Mouse (Mus musculus): ENCODE results near the gene Srek1. TPM values are rescaled to one million over a fixed set of nuclear protein-coding genes. Genes with fewer than 3 reads are reported as not detected.

The Srek1 gene
- polyA plus RNA-seq, 1 experiment from 2014 or later: 45.0 TPM

GRCm38 (mm10) chr13:103794688-103795543 lies 20.5 kb upstream of the Srek1 start:
- Histone ChIP-seq H3K27me3 (ENCODE audit: control insufficient read depth, insufficient read depth, low read length) (no peaks in the 10 kb centered on the region), H3K27ac (ENCODE audit: low read length) (no peak overlapping the region), H3K36me3 (ENCODE audit: control insufficient read depth, insufficient read depth) (no peaks in the 10 kb centered on the region), H3K9me3 (replicated peaks; ENCODE audit: control insufficient read depth, low read length) (no peaks in the 10 kb centered on the region), H3K4me3 (ENCODE audit: low read length) (no peak overlapping the region), H3K4me1 (ENCODE audit: control insufficient read depth, insufficient read depth, low read length) (no peaks in the 10 kb centered on the region), H3K4me2 (ENCODE audit: low read depth, low read length) (no peak overlapping the region), H3K9ac (ENCODE audit: low read length) (no peak overlapping the region)
- no peak for ATAC-seq (replicated peaks; ENCODE audit: extremely low read depth, insufficient read depth, low FRiP score)
- WGBS: 84% methylated on average over 9 of the region's 9 CpGs

- no peaks in the 10 kb centered on the region for H3K36me3 ChIP-seq (ENCODE audit: control insufficient read depth, insufficient read depth)
- no peak overlapping the region for H3K27ac ChIP-seq (ENCODE audit: low read length)
- no peak overlapping the region for H3K4me2 ChIP-seq (ENCODE audit: low read depth, low read length)
- no peaks in the 10 kb centered on the region for H3K4me1 ChIP-seq (ENCODE audit: control insufficient read depth, insufficient read depth, low read length)
- no peak overlapping the region for H3K9ac ChIP-seq (ENCODE audit: low read length)
- no peak overlapping the region for H3K4me3 ChIP-seq (ENCODE audit: low read length)
- no peaks in the 10 kb centered on the region for H3K9me3 ChIP-seq (replicated peaks; ENCODE audit: control insufficient read depth, low read length)
- 30% methylated on average over 11 of the region's 11 CpGs for WGBS
- H3K27me3 ChIP-seq (ENCODE audit: control insufficient read depth, insufficient read depth, low read length): no peaks in the 10 kb centered on the region
- ATAC-seq (replicated peaks; ENCODE audit: extremely low read depth, insufficient read depth, low FRiP score): no peak
These were observed 5.6 kb upstream of the Srek1 start for GRCm38 (mm10) chr13:103779922-103780585.

GRCm38 (mm10) chr13:103777126-103777525 lies 2.7 kb upstream of the Srek1 start:
- Histone ChIP-seq H3K9me3 (replicated peaks; ENCODE audit: control insufficient read depth, low read length) (no peaks in the 10 kb centered on the region), H3K9ac (ENCODE audit: low read length) (no peak overlapping the region), H3K27ac (ENCODE audit: low read length) (no peak overlapping the region), H3K27me3 (ENCODE audit: control insufficient read depth, insufficient read depth, low read length) (no peaks in the 10 kb centered on the region), H3K4me2 (ENCODE audit: low read depth, low read length) (no peak overlapping the region), H3K4me1 (ENCODE audit: control insufficient read depth, insufficient read depth, low read length) (peaks cover 9% of the 10 kb centered on the region), H3K36me3 (ENCODE audit: control insufficient read depth, insufficient read depth) (no peaks in the 10 kb centered on the region), H3K4me3 (ENCODE audit: low read length) (no peak overlapping the region)
- 66% methylated on average over 8 of the region's 8 CpGs for WGBS
- no peak for ATAC-seq (replicated peaks; ENCODE audit: extremely low read depth, insufficient read depth, low FRiP score)

GRCm38 (mm10) chr13:103773407-103774118 lies 845 bp downstream of the Srek1 start:
- H3K27ac ChIP-seq (ENCODE audit: low read length): peak overlapping the region; percentile 99
- peak overlapping the region; percentile 77 for H3K4me3 ChIP-seq (ENCODE audit: low read length)
- H3K9ac ChIP-seq (ENCODE audit: low read length): peak overlapping the region; percentile 89
- no peaks in the 10 kb centered on the region for H3K36me3 ChIP-seq (ENCODE audit: control insufficient read depth, insufficient read depth)
- H3K9me3 ChIP-seq (replicated peaks; ENCODE audit: control insufficient read depth, low read length): no peaks in the 10 kb centered on the region
- WGBS: 1% methylated on average over 36 of the region's 36 CpGs
- H3K4me2 ChIP-seq (ENCODE audit: low read depth, low read length): peak overlapping the region; percentile 67
- no peaks in the 10 kb centered on the region for H3K27me3 ChIP-seq (ENCODE audit: control insufficient read depth, insufficient read depth, low read length)
- ATAC-seq (replicated peaks; ENCODE audit: extremely low read depth, insufficient read depth, low FRiP score): peak; percentile 62
- peaks cover 17% of the 10 kb centered on the region for H3K4me1 ChIP-seq (ENCODE audit: control insufficient read depth, insufficient read depth, low read length)

GRCm38 (mm10) chr13:103772917-103773316 lies 1.5 kb downstream of the Srek1 start:
- no peak for ATAC-seq (replicated peaks; ENCODE audit: extremely low read depth, insufficient read depth, low FRiP score)
- Histone ChIP-seq H3K27ac (ENCODE audit: low read length) (no peak overlapping the region), H3K9ac (ENCODE audit: low read length) (peak overlapping the region; percentile 89)

GRCm38 (mm10) chr13:103770821-103771220 lies 3.6 kb downstream of the Srek1 start:
- H3K4me1 ChIP-seq (ENCODE audit: control insufficient read depth, insufficient read depth, low read length): peaks cover 17% of the 10 kb centered on the region
- no peaks in the 10 kb centered on the region for H3K9me3 ChIP-seq (replicated peaks; ENCODE audit: control insufficient read depth, low read length)
- H3K27ac ChIP-seq (ENCODE audit: low read length): no peak overlapping the region
- no peak overlapping the region for H3K4me2 ChIP-seq (ENCODE audit: low read depth, low read length)
- H3K4me3 ChIP-seq (ENCODE audit: low read length): no peak overlapping the region
- no peaks in the 10 kb centered on the region for H3K27me3 ChIP-seq (ENCODE audit: control insufficient read depth, insufficient read depth, low read length)
- H3K36me3 ChIP-seq (ENCODE audit: control insufficient read depth, insufficient read depth): no peaks in the 10 kb centered on the region
- H3K9ac ChIP-seq (ENCODE audit: low read length): no peak overlapping the region
- ATAC-seq (replicated peaks; ENCODE audit: extremely low read depth, insufficient read depth, low FRiP score): no peak

More at GRCm38 (mm10) chr13:103772917-103773316, 1.5 kb downstream of the Srek1 start:
- H3K9me3 ChIP-seq (replicated peaks; ENCODE audit: control insufficient read depth, low read length): no peaks in the 10 kb centered on the region
- peak overlapping the region; percentile 67 for H3K4me2 ChIP-seq (ENCODE audit: low read depth, low read length)
- no peaks in the 10 kb centered on the region for H3K36me3 ChIP-seq (ENCODE audit: control insufficient read depth, insufficient read depth)
- no peaks in the 10 kb centered on the region for H3K27me3 ChIP-seq (ENCODE audit: control insufficient read depth, insufficient read depth, low read length)
- peaks cover 17% of the 10 kb centered on the region for H3K4me1 ChIP-seq (ENCODE audit: control insufficient read depth, insufficient read depth, low read length)
- WGBS: 24% methylated on average over 5 of the region's 5 CpGs
- peak overlapping the region; percentile 77 for H3K4me3 ChIP-seq (ENCODE audit: low read length)

GRCm38 (mm10) chr13:103767935-103768334 lies 6.5 kb downstream of the Srek1 start:
- H3K4me2 ChIP-seq (ENCODE audit: low read depth, low read length): no peak overlapping the region
- no peak overlapping the region for H3K9ac ChIP-seq (ENCODE audit: low read length)
- H3K27me3 ChIP-seq (ENCODE audit: control insufficient read depth, insufficient read depth, low read length): no peaks in the 10 kb centered on the region
- no peak for ATAC-seq (replicated peaks; ENCODE audit: extremely low read depth, insufficient read depth, low FRiP score)
- no peak overlapping the region for H3K27ac ChIP-seq (ENCODE audit: low read length)
- H3K9me3 ChIP-seq (replicated peaks; ENCODE audit: control insufficient read depth, low read length): no peaks in the 10 kb centered on the region
- H3K36me3 ChIP-seq (ENCODE audit: control insufficient read depth, insufficient read depth): peaks cover 7% of the 10 kb centered on the region
- WGBS: 56% methylated on average over 5 of the region's 5 CpGs
- no peak overlapping the region for H3K4me3 ChIP-seq (ENCODE audit: low read length)
- peaks cover 16% of the 10 kb centered on the region for H3K4me1 ChIP-seq (ENCODE audit: control insufficient read depth, insufficient read depth, low read length)

GRCm38 (mm10) chr13:103763640-103764039 lies 10.8 kb downstream of the Srek1 start:
- Histone ChIP-seq H3K9ac (ENCODE audit: low read length) (no peak overlapping the region), H3K27me3 (ENCODE audit: control insufficient read depth, insufficient read depth, low read length) (no peaks in the 10 kb centered on the region), H3K4me3 (ENCODE audit: low read length) (no peak overlapping the region), H3K4me1 (ENCODE audit: control insufficient read depth, insufficient read depth, low read length) (no peaks in the 10 kb centered on the region), H3K36me3 (ENCODE audit: control insufficient read depth, insufficient read depth) (peaks cover 24% of the 10 kb centered on the region), H3K4me2 (ENCODE audit: low read depth, low read length) (no peak overlapping the region), H3K9me3 (replicated peaks; ENCODE audit: control insufficient read depth, low read length) (no peaks in the 10 kb centered on the region), H3K27ac (ENCODE audit: low read length) (no peak overlapping the region)
- ATAC-seq (replicated peaks; ENCODE audit: extremely low read depth, insufficient read depth, low FRiP score): no peak
- 54% methylated on average over 1 of the region's 1 CpGs for WGBS

- no peaks in the 10 kb centered on the region for H3K9me3 ChIP-seq (replicated peaks; ENCODE audit: control insufficient read depth, low read length)
- H3K4me3 ChIP-seq (ENCODE audit: low read length): no peak overlapping the region
- peaks cover 30% of the 10 kb centered on the region for H3K36me3 ChIP-seq (ENCODE audit: control insufficient read depth, insufficient read depth)
- no peaks in the 10 kb centered on the region for H3K27me3 ChIP-seq (ENCODE audit: control insufficient read depth, insufficient read depth, low read length)
- H3K4me1 ChIP-seq (ENCODE audit: control insufficient read depth, insufficient read depth, low read length): no peaks in the 10 kb centered on the region
- no peak overlapping the region for H3K27ac ChIP-seq (ENCODE audit: low read length)
- no peak for ATAC-seq (replicated peaks; ENCODE audit: extremely low read depth, insufficient read depth, low FRiP score)
- H3K9ac ChIP-seq (ENCODE audit: low read length): no peak overlapping the region
- 88% methylated on average over 10 of the region's 10 CpGs for WGBS
- H3K4me2 ChIP-seq (ENCODE audit: low read depth, low read length): no peak overlapping the region
These were observed 12.4 kb downstream of the Srek1 start for GRCm38 (mm10) chr13:103761971-103762370.
